Mouse (Mus musculus) liver, postnatal 0 days (tissue): ENCODE results near the gene Oaz1. TPM values are rescaled to one million over a fixed set of nuclear protein-coding genes. Genes with fewer than 3 reads are reported as not detected.

Experiments
- ATAC-seq: fragments of 200-750 bp; cut with Nextera tagmentation; 2 replicates; pipeline ENCODE4 v1.8.0; 2017; ENCODE audit warnings: mild to moderate bottlenecking, moderate library complexity
- DNase-seq: peaks from one replicate; pipeline ENCODE4 v3.0.0-alpha.2; 2016
- H3K27ac ChIP-seq: fragments of 300-500 bp; sonication (generic); 2 replicates; pipeline ENCODE4 v1.5.1; 2014; ENCODE audit warnings: antibody characterized with exemption, moderate library complexity, mild to moderate bottlenecking, low read depth
- H3K27me3 ChIP-seq: fragments of 300-500 bp; sonication (generic); 2 replicates; pipeline ENCODE4 v1.6.1; 2014; ENCODE audit warnings: low read length, control low read depth, mixed read lengths; ENCODE audit not compliant: insufficient read depth
- H3K36me3 ChIP-seq: fragments of 300-500 bp; sonication (generic); replicated peaks from 2 replicates; pipeline ENCODE4 v1.6.1; 2014; ENCODE audit warnings: mild to moderate bottlenecking, control low read depth, low read length, moderate library complexity, mixed read lengths; ENCODE audit not compliant: insufficient read depth
- H3K4me1 ChIP-seq: fragments of 300-500 bp; sonication (generic); 2 replicates; pipeline ENCODE4 v1.6.1; 2014; ENCODE audit warnings: antibody characterized with exemption, mild to moderate bottlenecking, control low read depth; ENCODE audit not compliant: insufficient read depth
- H3K4me2 ChIP-seq: fragments of 300-500 bp; sonication (generic); 2 replicates; pipeline ENCODE4 v1.6.1; 2014; ENCODE audit warnings: low read depth, mild to moderate bottlenecking, low read length, moderate library complexity, mixed read lengths
- H3K4me3 ChIP-seq: fragments of 300-500 bp; sonication (generic); 2 replicates; pipeline ENCODE4 v1.5.1; 2014; ENCODE audit warnings: low read depth, low read length
- H3K9ac ChIP-seq: fragments of 300-500 bp; sonication (generic); replicated peaks from 2 replicates; pipeline ENCODE4 v1.6.1; 2014; ENCODE audit warnings: mild to moderate bottlenecking, moderate library complexity
- H3K9me3 ChIP-seq: fragments of 300-500 bp; sonication (generic); 2 replicates; pipeline ENCODE4 v1.6.1; 2016; ENCODE audit warnings: mild to moderate bottlenecking, control low read depth, low read length, mixed read lengths
- CTCF ChIP-seq: sonication (generic); IDR thresholded peaks from 2 replicates; pipeline ENCODE4 v1.5.1; 2016; ENCODE audit warnings: antibody characterized with exemption, low read depth
- EP300 ChIP-seq: IDR thresholded peaks from 2 replicates; pipeline ENCODE4 v1.6.1; 2016; ENCODE audit warnings: antibody characterized with exemption, low read depth, mild to moderate bottlenecking
- WGBS: fragments of 180-500 bp; shearing (Covaris S2); extraction: QIAGEN DNeasy Blood & Tissue Kit; methylation state at CpG from one replicate; pipeline ENCODE4 v1.1.7; 2014; ENCODE audit not compliant: insufficient replicate concordance; 5-methylcytosine and 5-hydroxymethylcytosine counted together
- polyA plus RNA-seq: library from polyadenylated mRNA; unstranded; fragments of >200 nt; fragmentation: Nextera tagmentation; extraction: Ambion mirVana; gene quantifications from 2 replicates; pipeline ENCODE4 v1.2.1, GENCODE M21; 2015

Gene Oaz1
- 1,017 and 1,029 TPM in 2 replicates for polyA plus RNA-seq

GRCm38 (mm10) chr10:80826151-80827062 lies at the start of gene Oaz1:
TSS of gene Oaz1 (plus strand) at chr10:80826656.
- H3K27me3 ChIP-seq, result no peaks in the 10 kb centered on the region
- TF ChIP-seq EP300 (peak; percentile 50; the same call in 1 of the 2 replicates), CTCF (no peak)
- H3K9ac ChIP-seq, result peak within 1 kb of the TSS; percentile 87
- H3K36me3 ChIP-seq, result peaks cover 22% of the 10 kb centered on the region
- peak; percentile 98 for DNase-seq
- H3K4me1 ChIP-seq, result peaks cover 52% of the 10 kb centered on the region
- ATAC-seq, result peak; percentile 94
- peak within 1 kb of the TSS; percentile 96 for H3K27ac ChIP-seq
- peak within 1 kb of the TSS; percentile 79 for H3K4me3 ChIP-seq
- under 1% methylated on average over 75 of the region's 82 CpGs for WGBS
- peak within 1 kb of the TSS; percentile 96 for H3K4me2 ChIP-seq
- H3K9me3 ChIP-seq, result no peaks in the 10 kb centered on the region

DNA sequence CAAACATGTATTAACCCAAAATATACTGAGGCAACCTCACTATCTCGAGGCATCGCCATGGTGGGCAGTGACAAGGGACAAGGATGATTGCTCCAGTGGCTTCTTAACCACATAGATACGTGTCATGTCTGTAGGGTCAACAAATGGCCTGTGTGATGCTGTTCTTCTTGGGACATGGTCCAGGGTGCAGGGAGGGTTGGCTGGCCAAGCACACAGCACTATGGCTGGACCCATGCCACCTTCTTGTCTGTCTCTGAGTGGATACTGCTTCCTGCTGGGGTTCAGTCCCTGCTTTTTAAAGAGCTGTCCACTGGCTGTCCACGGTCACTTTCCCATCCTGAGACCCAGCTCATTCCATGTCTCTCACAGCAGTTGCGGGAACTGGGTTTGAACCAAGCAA lies 49.3 kb upstream of the Oaz1 start:
- TF ChIP-seq EP300, result no peak
- no peak for TF ChIP-seq CTCF
- H3K36me3 ChIP-seq, result peaks cover 92% of the 10 kb centered on the region
- no peak overlapping the region for H3K27ac ChIP-seq
- H3K4me3 ChIP-seq, result no peak overlapping the region
- WGBS, result 93% methylated on average over 5 of the region's 5 CpGs
- H3K4me1 ChIP-seq, result peaks cover 3% of the 10 kb centered on the region; the same call in 1 of the 2 replicates
- ATAC-seq, result no peak
- no peak overlapping the region for H3K4me2 ChIP-seq
- H3K9me3 ChIP-seq, result no peaks in the 10 kb centered on the region
- H3K9ac ChIP-seq, result no peak overlapping the region
- no peaks in the 10 kb centered on the region for H3K27me3 ChIP-seq
- no peak for DNase-seq

DNA sequence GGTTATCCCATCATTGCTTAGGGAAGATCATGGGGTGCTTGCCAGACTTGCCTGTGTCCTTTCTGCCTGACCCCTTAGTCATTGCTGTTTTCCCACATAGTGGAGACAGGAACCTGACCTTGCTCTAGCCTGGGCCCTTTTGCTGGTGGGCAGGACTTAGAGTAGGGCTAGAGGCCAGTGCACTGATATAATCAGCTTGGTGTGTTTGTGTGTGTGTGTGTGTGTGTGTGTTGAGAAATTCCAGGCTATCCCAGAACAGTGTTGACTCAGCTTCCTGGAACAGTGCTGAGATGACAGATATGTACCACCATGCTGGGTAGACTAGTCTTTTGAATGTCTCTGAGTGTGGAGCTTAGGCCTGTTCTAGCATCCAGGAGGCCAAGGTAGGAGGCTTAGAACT lies 46.9 kb upstream of the Oaz1 start:
- no peak for TF ChIP-seq CTCF
- no peak for TF ChIP-seq EP300
- DNase-seq (no peak), ATAC-seq (peak; percentile 47)
- Histone ChIP-seq H3K27ac (no peak overlapping the region), H3K4me1 (no peaks in the 10 kb centered on the region), H3K9ac (no peak overlapping the region), H3K27me3 (no peaks in the 10 kb centered on the region), H3K4me3 (no peak overlapping the region), H3K9me3 (no peaks in the 10 kb centered on the region), H3K4me2 (no peak overlapping the region), H3K36me3 (peaks cover 95% of the 10 kb centered on the region)

- H3K4me3 ChIP-seq, result no peak overlapping the region
- no peak for ATAC-seq
- H3K9me3 ChIP-seq, result no peaks in the 10 kb centered on the region
- H3K27me3 ChIP-seq, result no peaks in the 10 kb centered on the region
- peaks cover 95% of the 10 kb centered on the region for H3K36me3 ChIP-seq
- H3K9ac ChIP-seq, result no peak overlapping the region
- TF ChIP-seq EP300 (no peak), CTCF (no peak)
- no peak overlapping the region for H3K27ac ChIP-seq
- WGBS, result 96% methylated on average over 2 of the region's 2 CpGs
- H3K4me2 ChIP-seq, result no peak overlapping the region
- H3K4me1 ChIP-seq, result no peaks in the 10 kb centered on the region
- DNase-seq, result no peak
Observed at GRCm38 (mm10) chr10:80784302-80784701, 42.2 kb upstream of the Oaz1 start.

DNA sequence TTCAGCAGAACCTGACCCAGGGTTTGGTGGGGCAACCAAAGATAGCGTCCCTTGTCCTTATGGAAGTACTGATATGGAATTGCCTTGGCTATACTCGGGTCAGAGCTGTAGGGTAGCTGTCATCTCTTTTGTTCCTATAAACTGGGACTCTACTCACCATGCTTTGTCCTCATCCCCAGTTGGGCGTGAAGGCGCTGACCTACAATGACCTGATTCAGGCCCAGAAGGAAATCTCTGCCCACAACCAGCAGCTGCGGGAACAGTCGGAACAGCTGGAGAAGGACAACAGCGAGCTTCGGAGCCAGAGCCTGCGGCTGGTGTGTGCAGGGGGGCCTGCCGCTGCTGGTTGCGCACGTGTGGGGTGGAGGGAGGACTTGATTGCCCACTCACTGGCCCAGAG lies 41.6 kb upstream of the Oaz1 start:
- WGBS, result 90% methylated on average over 12 of the region's 12 CpGs
- Histone ChIP-seq H3K9me3 (no peaks in the 10 kb centered on the region), H3K9ac (no peak overlapping the region), H3K4me3 (no peak overlapping the region), H3K27me3 (no peaks in the 10 kb centered on the region), H3K27ac (no peak overlapping the region), H3K36me3 (peaks cover 93% of the 10 kb centered on the region), H3K4me1 (no peaks in the 10 kb centered on the region), H3K4me2 (no peak overlapping the region)
- no peak for TF ChIP-seq EP300
- TF ChIP-seq CTCF, result no peak
- no peak for DNase-seq
- no peak for ATAC-seq

- TF ChIP-seq EP300, result no peak
- no peaks in the 10 kb centered on the region for H3K27me3 ChIP-seq
- H3K4me1 ChIP-seq, result no peaks in the 10 kb centered on the region
- no peak overlapping the region for H3K4me2 ChIP-seq
- H3K27ac ChIP-seq, result no peak overlapping the region
- ATAC-seq, result no peak
- H3K9ac ChIP-seq, result no peak overlapping the region
- WGBS, result 95% methylated on average over 11 of the region's 11 CpGs
- H3K9me3 ChIP-seq, result no peaks in the 10 kb centered on the region
- H3K36me3 ChIP-seq, result peaks cover 94% of the 10 kb centered on the region
- DNase-seq, result no peak
- H3K4me3 ChIP-seq, result no peak overlapping the region
Observed at GRCm38 (mm10) chr10:80785963-80786362, 40.5 kb upstream of the Oaz1 start.
